Mouse (Mus musculus): ENCODE results near the gene Myadml2.

DNA sequence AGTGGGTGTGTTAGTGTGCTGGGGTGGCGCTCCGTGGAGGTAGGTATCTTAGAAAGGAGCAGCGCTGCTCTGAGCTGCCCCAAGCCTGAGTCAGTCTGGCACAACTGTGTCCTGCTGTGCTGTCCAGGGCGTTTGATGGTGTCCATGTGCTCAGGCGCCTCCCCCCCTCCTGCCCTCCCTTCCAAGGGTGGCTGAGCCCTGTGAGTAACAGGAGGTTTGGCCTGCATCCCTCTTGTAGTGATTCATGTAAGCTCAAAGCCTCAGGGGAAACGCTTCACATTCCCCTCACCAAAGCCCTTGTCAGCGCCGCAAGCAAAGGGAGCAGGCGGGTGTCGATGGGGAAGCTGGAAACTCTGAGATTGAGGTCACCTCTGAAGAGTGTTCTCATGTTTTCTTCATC, 49.8 kb upstream of the Myadml2 start:
- TF ChIP-seq CTCF (IDR thresholded peaks at IDR 0.05; ENCODE audit: low read depth, low read length) (no peak), EP300 (IDR thresholded peaks at IDR 0.05; ENCODE audit: insufficient read depth, low read depth, low read length) (no peak), POLR2A (IDR thresholded peaks at IDR 0.05; ENCODE audit: insufficient read depth, low read length) (no peak)
